Mouse (Mus musculus) hindbrain, embryonic 13.5 days (tissue): ENCODE measurements around the gene Robo1. TPM values are rescaled to one million over a fixed set of nuclear protein-coding genes. Genes with fewer than 3 reads are reported as not detected.

ENCODE experiments used
- ATAC-seq: fragments of 200-750 bp; cut with Nextera tagmentation; 2 replicates; pipeline ENCODE4 v1.8.0; 2017; ENCODE audit warnings: moderate TSS enrichment; ENCODE audit not compliant: low FRiP score
- H3K27ac ChIP-seq: fragments of 300-500 bp; sonication (generic); 2 replicates; pipeline ENCODE4 v1.5.1; 2015; ENCODE audit warnings: inconsistent platforms, mild to moderate bottlenecking, moderate library complexity
- H3K27me3 ChIP-seq: fragments of 300-500 bp; sonication (generic); 2 replicates; pipeline ENCODE4 v1.6.1; 2015; ENCODE audit warnings: mild to moderate bottlenecking, inconsistent platforms
- H3K36me3 ChIP-seq: fragments of 300-500 bp; sonication (generic); 2 replicates; pipeline ENCODE4 v1.6.1; 2015; ENCODE audit warnings: mild to moderate bottlenecking, inconsistent platforms
- H3K4me1 ChIP-seq: fragments of 300-500 bp; sonication (generic); replicated peaks from 2 replicates; pipeline ENCODE4 v1.6.1; 2015; ENCODE audit warnings: inconsistent platforms
- H3K4me2 ChIP-seq: fragments of 300-500 bp; sonication (generic); 2 replicates; pipeline ENCODE4 v1.6.1; 2015; ENCODE audit warnings: inconsistent platforms, mild to moderate bottlenecking, moderate library complexity
- H3K4me3 ChIP-seq: fragments of 300-500 bp; sonication (generic); 2 replicates; pipeline ENCODE4 v1.5.1; 2015; ENCODE audit warnings: mild to moderate bottlenecking, inconsistent platforms
- H3K9ac ChIP-seq: fragments of 300-500 bp; sonication (generic); 2 replicates; pipeline ENCODE4 v1.6.1; 2015; ENCODE audit warnings: mild to moderate bottlenecking, inconsistent platforms
- H3K9me3 ChIP-seq: fragments of 300-500 bp; sonication (generic); 2 replicates; pipeline ENCODE4 v1.6.1; 2016; ENCODE audit warnings: inconsistent platforms
- WGBS: fragments of 180-500 bp; shearing (Covaris S2); methylation state at CpG from one replicate; pipeline ENCODE4 v1.1.7; 2015; 5-methylcytosine and 5-hydroxymethylcytosine counted together
- polyA plus RNA-seq: library from polyadenylated mRNA; unstranded; fragments of >200 nt; fragmentation: Nextera tagmentation; extraction: Ambion mirVana; gene quantifications from 2 replicates; pipeline ENCODE4 v1.2.1, GENCODE M21; 2015

Robo1 gene
- polyA plus RNA-seq, 1 experiment from 2014 or later, result 54.4 TPM

DNA sequence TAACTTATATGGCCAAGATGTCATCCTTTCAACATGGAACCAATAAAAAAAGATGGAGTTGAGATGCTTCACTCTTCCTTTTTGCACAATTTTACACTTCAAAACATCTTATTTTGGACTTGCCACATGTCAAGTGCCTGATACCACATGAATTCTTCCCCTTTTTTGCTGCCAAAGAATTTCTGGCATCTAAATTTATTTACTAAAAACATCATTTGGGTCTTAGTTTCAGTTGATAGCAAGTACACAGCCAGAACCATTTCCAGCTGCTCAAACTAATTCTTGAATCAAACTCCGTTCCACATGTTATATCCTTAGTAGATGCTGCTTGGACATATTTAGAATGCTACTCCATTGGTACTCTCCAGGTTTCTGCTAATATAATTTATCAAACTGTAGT is 267.1 kb downstream of the Robo1 start:
- Histone ChIP-seq H3K4me3 (no peak overlapping the region), H3K9ac (no peak overlapping the region), H3K4me2 (no peak overlapping the region), H3K36me3 (no peaks in the 10 kb centered on the region), H3K4me1 (peaks cover 4% of the 10 kb centered on the region; the same call in 1 of the 2 replicates), H3K9me3 (no peaks in the 10 kb centered on the region), H3K27ac (no peak overlapping the region), H3K27me3 (no peaks in the 10 kb centered on the region)
- WGBS, result 98% methylated on average over 1 of the region's 1 CpGs
- no peak for ATAC-seq

DNA sequence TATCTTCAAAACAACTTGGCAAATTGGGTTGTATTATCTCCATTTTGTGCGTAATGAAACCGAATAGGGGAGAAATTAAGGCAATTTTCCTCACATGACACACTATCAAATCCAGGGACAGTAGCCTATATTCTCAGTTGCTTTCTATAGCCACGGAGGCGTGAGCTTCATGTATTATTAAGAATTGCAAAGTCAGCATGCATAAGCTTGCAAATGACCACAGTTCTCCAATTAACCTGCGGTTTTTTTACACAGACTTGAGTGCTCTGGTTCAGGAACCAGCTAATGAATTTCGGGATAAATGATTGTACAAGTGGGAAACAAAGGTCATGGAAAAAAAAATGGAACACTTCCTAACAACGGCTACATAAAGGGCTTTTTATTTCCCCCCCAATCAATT is 268.9 kb downstream of the Robo1 start:
- Histone ChIP-seq H3K9ac (no peak overlapping the region), H3K36me3 (no peaks in the 10 kb centered on the region), H3K9me3 (no peaks in the 10 kb centered on the region), H3K27me3 (no peaks in the 10 kb centered on the region), H3K27ac (no peak overlapping the region), H3K4me1 (peaks cover 4% of the 10 kb centered on the region; the same call in 1 of the 2 replicates), H3K4me2 (no peak overlapping the region), H3K4me3 (no peak overlapping the region)
- no peak for ATAC-seq
- 56% methylated on average over 7 of the region's 7 CpGs for WGBS

DNA sequence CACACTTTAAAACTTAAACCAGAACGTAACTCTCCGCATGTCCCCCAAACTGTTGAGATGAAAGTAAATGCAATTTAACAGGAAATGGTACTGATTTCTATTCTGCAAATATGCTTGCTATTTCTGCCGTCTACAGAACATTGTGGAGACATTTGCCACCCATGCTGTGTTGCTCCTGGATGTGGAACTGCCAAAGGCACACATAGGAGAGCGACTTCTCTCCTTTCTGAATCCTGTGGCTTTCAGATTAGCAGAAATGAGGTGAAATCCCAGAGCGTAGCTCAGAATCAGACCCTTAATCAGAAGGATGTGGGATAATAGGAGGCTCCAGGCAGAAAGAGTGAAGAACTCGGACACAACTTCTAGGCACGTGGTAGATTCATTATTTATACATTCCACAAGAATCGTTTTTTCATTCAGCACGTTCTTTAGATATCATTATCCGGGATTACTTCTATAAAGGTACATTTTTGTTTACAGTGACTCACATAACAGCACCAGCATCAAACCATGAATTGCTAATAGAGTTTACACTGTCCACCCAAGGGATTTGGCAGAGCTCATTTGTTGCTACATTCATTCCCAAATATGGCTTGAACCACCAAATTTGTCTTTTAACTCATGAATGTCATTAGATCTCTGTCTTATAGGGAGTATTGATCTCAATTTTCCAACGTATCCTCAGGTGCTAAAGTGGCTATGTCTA is 276.5 kb downstream of the Robo1 start:
- Histone ChIP-seq H3K9me3 (no peaks in the 10 kb centered on the region), H3K4me2 (no peak overlapping the region), H3K27ac (peak overlapping the region; percentile 41), H3K9ac (no peak overlapping the region), H3K27me3 (no peaks in the 10 kb centered on the region), H3K4me3 (no peak overlapping the region), H3K4me1 (peaks cover 12% of the 10 kb centered on the region), H3K36me3 (no peaks in the 10 kb centered on the region)
- 67% methylated on average over 11 of the region's 11 CpGs for WGBS
- ATAC-seq, result 0 out of 2 replicates have a peak, but pooled peaks have one; percentile 28

DNA sequence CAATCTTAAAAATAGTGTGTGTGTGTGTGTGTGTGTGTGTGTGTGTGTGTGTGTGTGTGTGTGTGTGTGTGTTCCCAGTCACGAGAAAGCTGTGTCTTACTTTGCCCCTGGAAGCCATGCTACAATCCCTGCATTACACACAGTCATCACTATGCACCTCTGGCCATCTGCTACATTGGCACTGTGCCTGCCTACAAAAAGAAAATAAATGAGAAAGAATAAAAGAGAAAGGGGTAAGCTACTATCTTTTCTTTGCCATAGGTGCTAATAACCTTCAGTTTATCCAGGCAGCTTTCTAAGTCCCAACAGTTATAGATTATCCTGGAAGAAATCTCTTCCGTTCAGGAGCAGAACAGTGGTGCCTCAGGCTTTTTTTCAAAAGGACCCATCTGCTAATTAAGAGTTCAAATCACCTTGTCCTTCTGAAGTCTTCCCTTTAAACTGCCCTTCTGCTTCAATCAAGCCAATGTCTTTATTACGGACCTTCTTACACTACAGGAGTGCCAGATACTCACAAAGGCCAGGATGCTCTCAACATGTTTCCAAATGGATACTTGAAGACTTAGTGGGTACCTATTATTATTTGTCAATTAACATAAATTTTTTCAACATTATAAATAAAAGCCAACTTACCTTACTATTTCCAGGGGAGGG is 277.2 kb downstream of the Robo1 start:
- Histone ChIP-seq H3K4me3 (no peak overlapping the region), H3K9me3 (no peaks in the 10 kb centered on the region), H3K36me3 (no peaks in the 10 kb centered on the region), H3K27ac (peak overlapping the region; percentile 58; the same call in 1 of the 2 replicates), H3K4me1 (peaks cover 12% of the 10 kb centered on the region), H3K4me2 (no peak overlapping the region), H3K9ac (no peak overlapping the region), H3K27me3 (no peaks in the 10 kb centered on the region)
- 29% methylated on average over 2 of the region's 3 CpGs for WGBS
- ATAC-seq, result peak; percentile 79

DNA sequence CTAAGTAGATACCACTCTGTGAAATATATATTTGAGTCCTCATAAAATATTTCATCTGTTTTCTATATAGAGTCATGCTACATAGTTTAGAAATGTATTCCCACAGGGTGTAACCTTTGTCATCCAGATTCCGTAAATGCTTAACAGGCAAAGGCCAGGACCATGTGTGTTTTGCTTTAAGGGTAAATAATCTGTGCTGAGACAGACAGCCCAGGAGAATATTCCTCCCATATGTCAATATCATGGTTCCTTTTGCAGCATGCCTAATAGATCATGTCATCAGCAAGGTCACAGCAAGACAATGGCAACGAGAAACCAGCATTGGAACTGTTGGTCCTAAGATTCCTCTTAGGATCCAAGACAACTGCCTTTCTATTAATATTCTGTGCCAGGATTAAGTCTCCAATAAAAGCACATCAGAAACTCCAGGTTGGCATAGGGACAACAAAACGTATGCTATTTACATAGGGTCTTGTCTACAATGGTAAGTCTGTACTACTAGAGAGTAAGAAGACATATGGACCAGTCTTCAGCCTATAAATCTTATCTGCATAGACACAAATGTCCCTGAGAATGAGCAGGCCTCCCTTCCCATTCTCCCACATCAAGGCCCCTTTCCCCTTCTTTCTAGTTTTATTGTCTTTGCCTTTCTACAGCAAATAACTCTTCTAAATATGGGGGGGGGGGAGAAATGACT is 279.4 kb downstream of the Robo1 start:
- Histone ChIP-seq H3K36me3 (no peaks in the 10 kb centered on the region), H3K4me1 (peaks cover 12% of the 10 kb centered on the region), H3K9ac (no peak overlapping the region), H3K4me2 (no peak overlapping the region), H3K27ac (no peak overlapping the region), H3K27me3 (no peaks in the 10 kb centered on the region), H3K4me3 (no peak overlapping the region), H3K9me3 (no peaks in the 10 kb centered on the region)
- WGBS, result 46% methylated on average over 3 of the region's 3 CpGs
- ATAC-seq, result no peak

DNA sequence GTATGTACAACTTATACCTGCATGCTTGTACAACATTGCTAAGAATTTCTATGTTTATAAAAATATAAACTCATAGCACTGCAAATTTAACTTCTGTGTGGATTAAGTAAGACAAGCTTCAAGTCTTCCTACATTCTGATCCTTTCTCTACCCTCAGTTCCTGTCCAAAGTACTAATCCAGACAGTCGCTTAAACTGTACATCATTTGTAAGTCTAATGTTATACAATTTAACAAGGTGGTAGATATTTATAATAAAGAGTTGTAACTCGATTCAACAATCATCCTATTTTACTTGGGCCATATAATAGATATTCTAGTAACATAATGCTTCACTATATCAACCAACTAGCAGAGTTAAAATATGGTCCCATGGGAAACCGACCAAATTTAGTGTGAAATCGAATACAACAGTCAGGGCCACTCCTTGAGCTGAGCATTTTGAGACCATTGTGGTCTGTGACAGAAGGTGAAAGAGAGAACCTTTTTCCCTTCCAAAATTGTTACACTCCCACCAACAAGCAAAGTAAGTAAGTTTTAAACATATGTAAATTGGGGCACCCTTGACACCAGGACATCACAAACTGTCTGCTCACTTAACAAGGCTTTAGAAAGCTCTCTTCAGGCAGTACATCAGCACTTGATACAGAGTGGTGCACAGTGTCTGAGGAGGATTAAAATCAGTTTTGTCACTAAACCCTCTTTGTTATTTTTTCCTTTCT is 295.5 kb downstream of the Robo1 start:
- Histone ChIP-seq H3K4me1 (no peaks in the 10 kb centered on the region), H3K27ac (no peak overlapping the region; the same call in 1 of the 2 replicates), H3K27me3 (no peaks in the 10 kb centered on the region), H3K4me2 (no peak overlapping the region), H3K36me3 (no peaks in the 10 kb centered on the region), H3K9me3 (no peaks in the 10 kb centered on the region), H3K4me3 (no peak overlapping the region), H3K9ac (no peak overlapping the region)
- 0 out of 2 replicates have a peak, but pooled peaks have one; percentile 52 for ATAC-seq
- WGBS, result 35% methylated on average over 4 of the region's 4 CpGs

DNA sequence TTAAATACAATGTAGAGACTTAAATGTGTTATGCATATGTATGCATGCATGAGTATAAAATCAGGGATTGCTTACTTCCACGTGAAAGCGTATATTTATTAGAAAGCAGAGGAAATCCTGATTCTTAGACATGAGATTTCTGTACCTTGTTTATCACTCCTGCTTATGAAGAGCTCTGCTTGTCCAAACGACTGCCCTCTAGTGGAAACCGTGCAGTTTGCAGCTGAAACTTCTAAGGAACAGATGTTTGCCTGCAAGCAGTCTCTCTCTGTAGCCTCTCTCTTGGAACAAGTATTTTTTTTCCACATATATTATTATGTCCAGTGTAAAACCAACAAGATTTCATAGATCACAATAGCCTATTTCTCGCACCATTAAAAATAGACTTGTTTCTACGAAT is 297.0 kb downstream of the Robo1 start:
- H3K36me3 ChIP-seq, result no peaks in the 10 kb centered on the region
- 23% methylated on average over 6 of the region's 6 CpGs for WGBS
- H3K4me3 ChIP-seq, result no peak overlapping the region
- H3K27me3 ChIP-seq, result no peaks in the 10 kb centered on the region
- no peak for ATAC-seq
- H3K4me2 ChIP-seq, result no peak overlapping the region
- H3K9me3 ChIP-seq, result no peaks in the 10 kb centered on the region
- H3K4me1 ChIP-seq, result no peaks in the 10 kb centered on the region
- no peak overlapping the region for H3K9ac ChIP-seq
- no peak overlapping the region for H3K27ac ChIP-seq

DNA sequence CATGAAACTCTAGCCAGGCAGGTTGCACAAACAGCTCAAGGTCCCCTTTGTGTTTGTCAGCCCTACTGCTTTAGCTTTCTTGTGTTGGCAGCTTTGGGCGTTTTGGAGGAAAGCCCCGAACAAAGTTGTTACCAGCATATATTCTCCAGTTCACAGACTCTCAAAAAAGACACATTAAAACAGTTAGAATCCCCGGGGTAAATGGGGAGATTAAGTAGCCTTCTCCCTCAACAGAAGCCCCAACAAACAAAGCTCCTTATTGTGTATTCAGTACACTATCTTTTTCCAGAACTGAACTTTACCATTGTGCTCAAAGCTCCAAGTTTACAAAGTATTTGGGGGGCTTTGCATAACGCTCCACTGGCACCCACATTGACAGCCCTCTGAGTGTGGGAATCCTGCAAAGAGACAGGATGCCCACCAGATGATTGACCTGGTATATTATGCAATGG is 302.6 kb downstream of the Robo1 start:
- H3K9ac ChIP-seq, result no peak overlapping the region
- peak; percentile 63; the same call in 1 of the 2 replicates for ATAC-seq
- no peaks in the 10 kb centered on the region for H3K36me3 ChIP-seq
- no peak overlapping the region for H3K4me3 ChIP-seq
- 24% methylated on average over 4 of the region's 4 CpGs for WGBS
- peaks cover 4% of the 10 kb centered on the region; the same call in 1 of the 2 replicates for H3K4me1 ChIP-seq
- no peak overlapping the region for H3K27ac ChIP-seq
- no peak overlapping the region for H3K4me2 ChIP-seq
- H3K27me3 ChIP-seq, result no peaks in the 10 kb centered on the region
- no peaks in the 10 kb centered on the region for H3K9me3 ChIP-seq

DNA sequence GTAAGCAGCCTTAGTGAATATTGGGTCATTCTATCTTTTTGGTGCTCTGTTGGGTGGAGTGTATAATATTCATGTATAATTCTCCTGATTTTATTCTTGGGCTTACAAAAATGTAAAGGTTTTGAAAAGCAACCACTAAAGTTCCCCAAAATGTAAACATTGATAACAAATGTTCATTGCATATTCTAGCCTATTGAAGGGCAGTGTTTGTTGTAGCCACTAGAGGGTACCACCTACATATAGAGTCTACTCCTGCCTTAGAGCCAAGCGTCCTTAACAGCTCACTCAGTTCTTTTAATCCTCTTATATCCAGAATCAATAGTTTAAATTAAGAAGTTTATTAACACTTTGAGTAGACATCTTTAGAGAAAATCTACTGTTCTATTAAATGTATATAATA is 306.8 kb downstream of the Robo1 start:
- peak; percentile 65; the same call in 1 of the 2 replicates for ATAC-seq
- Histone ChIP-seq H3K4me1 (peaks cover 4% of the 10 kb centered on the region; the same call in 1 of the 2 replicates), H3K27me3 (no peaks in the 10 kb centered on the region), H3K27ac (no peak overlapping the region), H3K9me3 (no peaks in the 10 kb centered on the region), H3K9ac (no peak overlapping the region), H3K4me3 (no peak overlapping the region), H3K36me3 (no peaks in the 10 kb centered on the region), H3K4me2 (no peak overlapping the region)
- WGBS, result 8% methylated on average over 1 of the region's 1 CpGs

DNA sequence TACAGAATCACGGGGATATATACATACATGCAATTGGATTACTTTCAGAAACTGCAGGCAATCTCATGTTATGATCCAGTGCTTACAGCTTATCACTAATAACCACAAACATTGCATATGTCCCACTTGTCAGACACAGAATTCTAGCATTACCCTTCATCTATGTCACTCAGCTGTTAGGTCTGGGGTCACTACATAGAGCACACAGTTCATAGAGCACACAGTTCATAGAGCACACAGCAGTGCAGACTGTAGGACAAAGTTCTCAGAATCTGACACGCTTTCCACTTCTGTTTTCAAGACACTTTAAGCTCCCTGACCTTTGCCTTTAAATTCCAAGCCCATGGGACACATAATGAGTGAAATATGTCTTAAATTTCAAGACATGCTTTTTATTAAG is 307.3 kb downstream of the Robo1 start:
- Histone ChIP-seq H3K36me3 (no peaks in the 10 kb centered on the region), H3K27me3 (no peaks in the 10 kb centered on the region), H3K27ac (no peak overlapping the region), H3K9me3 (no peaks in the 10 kb centered on the region), H3K4me3 (no peak overlapping the region), H3K4me2 (no peak overlapping the region), H3K4me1 (peaks cover 4% of the 10 kb centered on the region; the same call in 1 of the 2 replicates), H3K9ac (no peak overlapping the region)
- WGBS, result 75% methylated on average over 2 of the region's 2 CpGs
- ATAC-seq, result no peak

DNA sequence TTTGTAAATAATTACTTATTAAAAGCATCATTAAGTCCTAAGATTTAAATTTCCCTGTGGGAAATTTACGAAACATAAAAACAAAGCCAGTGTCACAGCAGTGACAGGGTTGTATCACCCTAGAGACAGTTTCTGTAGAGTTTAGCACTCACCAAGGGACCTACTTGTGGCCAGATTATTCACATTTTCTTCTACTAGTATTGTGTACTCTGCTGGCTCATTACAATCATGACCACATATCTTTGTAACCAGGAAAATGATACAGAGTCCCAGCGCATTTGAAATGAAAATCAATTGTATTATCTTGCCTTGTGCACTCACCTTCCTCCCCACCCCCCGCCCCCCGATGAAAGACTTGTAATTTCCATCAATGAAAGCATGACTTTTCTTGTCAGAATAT is 314.3 kb downstream of the Robo1 start:
- H3K27ac ChIP-seq, result no peak overlapping the region
- H3K4me3 ChIP-seq, result no peak overlapping the region
- H3K27me3 ChIP-seq, result no peaks in the 10 kb centered on the region
- no peak overlapping the region for H3K4me2 ChIP-seq
- H3K4me1 ChIP-seq, result peaks cover 13% of the 10 kb centered on the region
- H3K36me3 ChIP-seq, result no peaks in the 10 kb centered on the region
- ATAC-seq, result no peak
- 60% methylated on average over 4 of the region's 4 CpGs for WGBS
- no peaks in the 10 kb centered on the region for H3K9me3 ChIP-seq
- H3K9ac ChIP-seq, result no peak overlapping the region

DNA sequence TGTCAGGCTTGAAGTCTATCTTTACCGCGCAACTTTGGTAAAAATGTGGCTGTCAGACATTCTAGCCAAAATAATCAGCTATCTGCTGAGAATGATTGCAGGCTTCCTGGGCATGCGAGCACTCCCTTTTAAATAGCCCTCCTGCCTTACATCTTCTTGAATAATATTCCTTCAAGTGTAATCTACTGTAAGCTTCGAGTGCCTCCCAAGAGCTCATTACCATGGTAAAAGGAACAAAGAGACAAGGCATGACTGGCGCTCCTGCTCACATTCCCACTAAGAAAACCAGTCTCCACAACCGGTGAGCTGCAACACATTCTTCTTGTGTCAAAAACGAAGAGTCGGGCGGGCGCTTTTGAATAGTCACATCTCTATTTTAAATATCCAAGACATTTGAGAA is 314.8 kb downstream of the Robo1 start:
- Histone ChIP-seq H3K4me2 (no peak overlapping the region; the same call in 1 of the 2 replicates), H3K9me3 (no peaks in the 10 kb centered on the region), H3K4me1 (peaks cover 13% of the 10 kb centered on the region), H3K27ac (peak overlapping the region; percentile 9; the same call in 1 of the 2 replicates), H3K36me3 (no peaks in the 10 kb centered on the region), H3K27me3 (no peaks in the 10 kb centered on the region), H3K9ac (no peak overlapping the region), H3K4me3 (no peak overlapping the region)
- 48% methylated on average over 10 of the region's 10 CpGs for WGBS
- no peak for ATAC-seq
